Mouse (Mus musculus) spleen, adult 2 months (tissue): Measurements from ENCODE around the gene Sh2d6. TPM values are rescaled to one million over a fixed set of nuclear protein-coding genes. Genes with fewer than 3 reads are reported as not detected.
"Not testable (repeated sequence)": the region's sequence is repeated elsewhere in the genome, so short reads cannot be mapped to it uniquely, and the experiment has no call there.

Experiments
- DNase-seq, 2 experiments: peaks; one replicate each; pipeline versions ENCODE4 v3.0.0 to v3.0.0-alpha.2; 2012 to 2021; ENCODE audit warnings: low spot score in 2 of 2, low read depth in 1 of 2
- H3K27ac ChIP-seq: fragments of 200-500 bp; 2 replicates; pipeline ENCODE4 v1.5.1; 2012; ENCODE audit warnings: low read length, inconsistent platforms; ENCODE audit not compliant: insufficient read depth
- H3K27me3 ChIP-seq: fragments of 200-500 bp; 2 replicates; pipeline ENCODE4 v1.6.1; 2012; ENCODE audit warnings: mild to moderate bottlenecking, moderate library complexity, low read length, inconsistent platforms; ENCODE audit not compliant: control insufficient read depth, insufficient read depth
- H3K36me3 ChIP-seq: fragments of 200-500 bp; 2 replicates; pipeline ENCODE4 v1.6.1; 2012; ENCODE audit warnings: mild to moderate bottlenecking, low read length, inconsistent platforms; ENCODE audit not compliant: control insufficient read depth, insufficient read depth
- H3K4me1 ChIP-seq: fragments of 200-500 bp; 2 replicates; pipeline ENCODE4 v1.6.1; 2011; ENCODE audit warnings: inconsistent platforms; ENCODE audit not compliant: control insufficient read depth, insufficient read depth, insufficient read length
- H3K4me3 ChIP-seq: fragments of 200-500 bp; 2 replicates; pipeline ENCODE4 v1.5.1; 2011; ENCODE audit warnings: mild to moderate bottlenecking, inconsistent platforms; ENCODE audit not compliant: insufficient read depth, insufficient read length; ENCODE audit errors: extremely low read depth
- CTCF ChIP-seq: fragments of 200-500 bp; IDR thresholded peaks from 2 replicates; pipeline ENCODE4 v1.5.1; 2011; ENCODE audit warnings: mild to moderate bottlenecking, inconsistent platforms; ENCODE audit not compliant: insufficient read depth, insufficient read length, insufficient replicate concordance; ENCODE audit errors: extremely low read depth
- POLR2A ChIP-seq: fragments of 200-500 bp; IDR thresholded peaks from 2 replicates; pipeline ENCODE4 v1.6.1; 2011; ENCODE audit warnings: low read depth, low read length, inconsistent platforms
- WGBS: fragments of 180-500 bp; shearing (Covaris S2); methylation state at CpG from one replicate; pipeline ENCODE4 v1.1.7; 2018; 5-methylcytosine and 5-hydroxymethylcytosine counted together
- polyA plus RNA-seq: library from polyadenylated mRNA; depleted of rRNA; stranded (reverse); fragments of >200 nt; gene quantifications from 2 replicates; pipeline ENCODE4 v1.2.3, GENCODE M21; 2012

The Sh2d6 gene
- polyA plus RNA-seq, 1 experiment = 0.55 TPM

DNA sequence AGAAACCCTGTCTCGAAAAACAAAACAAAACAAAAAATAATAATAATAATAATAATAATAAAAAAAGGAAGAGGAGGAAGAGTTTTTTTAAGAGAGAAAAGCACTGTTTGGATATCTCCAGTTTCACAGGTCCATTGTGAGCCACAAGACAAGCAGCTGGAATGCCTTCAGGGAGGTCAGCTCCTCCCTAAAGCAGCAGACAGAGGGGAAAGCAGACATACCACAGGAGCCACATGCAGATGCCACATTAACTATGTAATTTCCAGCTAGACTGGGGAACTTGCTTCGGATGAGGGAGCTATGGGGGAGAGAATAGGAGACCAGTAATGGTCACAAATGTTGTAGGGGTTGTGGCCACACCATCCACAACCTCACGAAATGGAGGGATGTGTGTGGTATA is 34.2 kb downstream of the Sh2d6 start:
- no peak overlapping the region for H3K27ac ChIP-seq
- TF ChIP-seq POLR2A (no peak), CTCF (no peak)
- no peak overlapping the region for H3K4me3 ChIP-seq
- DNase-seq = no peak
- H3K4me1 ChIP-seq = peaks cover 1% of the 10 kb centered on the region; the same call in 1 of the 2 replicates
- no peaks in the 10 kb centered on the region for H3K27me3 ChIP-seq
- H3K36me3 ChIP-seq = no peaks in the 10 kb centered on the region
- WGBS = 76% methylated on average over 3 of the region's 3 CpGs

DNA sequence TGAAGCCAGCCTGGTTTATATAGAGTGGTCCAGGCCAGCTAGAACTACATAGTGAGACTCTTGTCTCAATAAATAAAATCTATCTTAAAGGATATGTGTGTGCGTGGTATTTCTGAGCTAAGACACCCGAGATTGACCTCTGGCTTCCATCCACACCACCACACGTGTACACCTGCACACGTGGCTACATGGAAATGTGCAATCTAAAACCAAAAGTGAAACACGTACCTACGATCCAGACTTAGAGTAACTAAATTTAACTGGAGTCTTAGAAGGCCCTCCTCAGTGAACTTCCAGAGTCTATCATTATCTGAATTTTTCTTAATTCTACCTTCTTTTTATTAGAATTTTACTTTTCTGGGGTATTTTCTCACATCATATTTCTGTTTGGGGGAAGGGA is 35.2 kb downstream of the Sh2d6 start:
- TF ChIP-seq CTCF (no peak), POLR2A (no peak)
- Histone ChIP-seq H3K27ac (no peak overlapping the region), H3K4me3 (no peak overlapping the region), H3K4me1 (peaks cover 2% of the 10 kb centered on the region; the same call in 1 of the 2 replicates), H3K27me3 (no peaks in the 10 kb centered on the region), H3K36me3 (no peaks in the 10 kb centered on the region)
- no peak for DNase-seq
- WGBS = 39% methylated on average over 6 of the region's 6 CpGs

DNA sequence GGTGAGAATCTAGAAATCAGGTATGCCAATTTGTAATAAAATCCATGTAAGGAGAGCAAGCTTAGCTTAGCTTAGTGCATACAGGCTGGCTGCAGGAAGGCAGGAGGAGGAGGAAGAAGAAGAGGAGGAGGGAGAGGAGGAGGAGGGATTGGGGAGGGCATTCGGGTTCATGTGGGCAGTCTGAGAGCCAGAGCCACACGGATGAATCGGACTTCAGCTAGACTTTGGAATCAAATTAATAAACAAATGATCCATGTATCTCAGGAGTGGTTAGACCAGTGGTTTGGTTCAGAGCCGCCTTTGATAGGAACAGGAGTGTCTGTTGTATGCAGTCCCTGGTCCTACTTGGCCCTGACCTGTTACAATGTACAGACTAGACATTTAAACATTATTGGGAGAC is 36.6 kb downstream of the Sh2d6 start:
- peaks cover 2% of the 10 kb centered on the region; the same call in 1 of the 2 replicates for H3K4me1 ChIP-seq
- H3K27me3 ChIP-seq = no peaks in the 10 kb centered on the region
- H3K27ac ChIP-seq = no peak overlapping the region
- no peaks in the 10 kb centered on the region for H3K36me3 ChIP-seq
- WGBS = 82% methylated on average over 4 of the region's 4 CpGs
- TF ChIP-seq POLR2A (no peak), CTCF (no peak)
- H3K4me3 ChIP-seq = no peak overlapping the region
- no peak for DNase-seq

DNA sequence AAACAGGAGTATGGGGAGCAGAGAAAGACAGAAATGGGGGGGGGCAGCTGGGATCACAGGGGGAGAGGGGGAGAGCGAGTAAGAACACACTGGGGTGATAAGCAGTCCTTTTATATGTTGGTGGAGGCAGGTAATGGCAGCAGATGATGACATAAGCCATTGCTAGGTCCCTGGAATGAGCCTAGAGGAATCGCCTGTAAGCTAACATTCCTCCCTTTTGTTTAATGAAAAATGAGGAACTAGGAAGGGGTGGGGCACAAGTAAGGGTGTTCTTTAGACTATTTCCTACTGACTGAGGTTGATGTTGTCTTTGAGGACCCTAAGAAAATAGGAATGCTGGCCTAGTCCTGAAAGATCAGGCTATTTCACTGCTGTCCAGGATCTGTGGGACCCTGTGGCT is 39.4 kb downstream of the Sh2d6 start:
- peaks cover 2% of the 10 kb centered on the region; the same call in 1 of the 2 replicates for H3K4me1 ChIP-seq
- no peak overlapping the region for H3K4me3 ChIP-seq
- DNase-seq = no peak
- no peak overlapping the region for H3K27ac ChIP-seq
- no peaks in the 10 kb centered on the region for H3K36me3 ChIP-seq
- no peak for TF ChIP-seq POLR2A
- no peak for TF ChIP-seq CTCF
- H3K27me3 ChIP-seq = no peaks in the 10 kb centered on the region
- 72% methylated on average over 2 of the region's 2 CpGs for WGBS

DNA sequence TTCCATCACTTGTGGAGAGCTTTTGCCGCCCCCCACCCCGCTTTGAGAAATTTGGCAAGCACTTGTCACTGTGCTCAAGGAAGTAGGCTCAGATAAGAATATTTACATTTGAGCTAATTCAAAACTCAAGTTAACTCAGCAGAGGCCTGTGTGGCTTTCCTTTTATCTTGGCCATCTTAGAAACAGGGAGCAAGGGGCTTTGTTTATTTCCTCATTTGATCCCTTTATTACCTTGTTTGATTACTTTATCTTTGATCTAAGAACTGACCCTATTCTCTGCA is 41.1 kb downstream of the Sh2d6 start:
- DNase-seq = no peak
- no peaks in the 10 kb centered on the region for H3K27me3 ChIP-seq
- WGBS = 86% methylated on average over 2 of the region's 2 CpGs
- H3K4me1 ChIP-seq = peaks cover 2% of the 10 kb centered on the region; the same call in 1 of the 2 replicates
- no peak overlapping the region for H3K27ac ChIP-seq
- TF ChIP-seq POLR2A (no peak), CTCF (no peak)
- H3K4me3 ChIP-seq = no peak overlapping the region
- H3K36me3 ChIP-seq = no peaks in the 10 kb centered on the region

DNA sequence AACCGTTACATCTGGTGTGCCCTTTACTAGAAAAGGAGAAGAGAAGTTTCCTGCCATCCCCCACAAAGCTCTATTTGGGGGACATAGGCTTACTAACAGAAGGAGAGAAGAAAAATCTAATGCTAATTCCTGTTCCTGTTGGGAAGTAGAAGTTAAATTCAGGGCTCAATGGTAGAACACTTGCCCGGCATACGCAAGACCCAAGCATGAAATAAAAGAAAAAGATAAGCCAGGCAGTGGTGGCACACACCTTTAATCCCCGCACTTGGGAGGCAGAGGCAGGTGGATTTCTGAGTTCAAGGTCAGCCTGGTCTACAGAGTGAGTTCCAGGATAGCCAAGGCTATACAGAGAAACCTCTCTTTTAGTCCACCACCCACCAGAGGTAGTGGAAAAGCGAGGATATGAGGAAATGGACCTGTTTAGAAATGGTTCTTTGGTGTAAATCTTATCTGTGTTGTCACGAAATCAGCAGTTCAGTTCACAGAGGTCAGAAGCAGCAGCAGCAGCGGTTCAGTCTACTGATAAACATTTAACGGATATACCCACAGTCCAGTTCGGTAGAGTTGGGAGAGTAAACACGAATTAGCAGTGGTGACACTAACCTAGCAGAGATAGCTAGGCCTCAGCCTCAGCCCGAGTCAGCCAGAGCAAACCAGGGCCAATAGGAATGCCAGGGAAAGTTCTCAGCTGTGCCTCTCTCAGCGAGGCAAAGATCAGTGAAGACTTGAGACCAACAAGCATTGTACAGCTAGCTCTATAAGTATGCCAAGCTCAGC is 41.7 kb downstream of the Sh2d6 start:
- no peak for TF ChIP-seq CTCF
- TF ChIP-seq POLR2A = no peak
- no peaks in the 10 kb centered on the region for H3K27me3 ChIP-seq
- DNase-seq = no peak
- WGBS = 80% methylated on average over 12 of the region's 12 CpGs
- no peaks in the 10 kb centered on the region for H3K36me3 ChIP-seq
- peaks cover 2% of the 10 kb centered on the region; the same call in 1 of the 2 replicates for H3K4me1 ChIP-seq
- H3K27ac ChIP-seq = no peak overlapping the region
- H3K4me3 ChIP-seq = no peak overlapping the region

DNA sequence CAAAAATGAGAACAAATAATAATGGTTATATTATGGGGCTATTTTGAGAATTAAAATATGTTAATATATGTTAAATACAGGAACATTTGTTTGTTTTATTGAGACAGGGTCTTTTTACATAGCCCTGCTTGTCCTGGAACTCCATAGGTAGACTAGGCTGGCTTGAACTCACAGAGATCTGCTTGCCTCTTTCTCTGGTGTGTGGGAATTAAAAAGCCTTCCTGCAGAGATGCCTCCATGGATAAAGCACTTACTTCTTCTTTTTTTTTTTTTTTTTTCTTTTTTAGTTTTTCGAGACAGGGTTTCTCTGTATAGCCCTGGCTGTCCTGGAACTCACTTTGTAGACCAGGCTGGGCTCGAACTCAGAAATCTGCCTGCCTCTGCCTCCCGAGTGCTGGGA is 42.8 kb downstream of the Sh2d6 start:
- H3K4me1 ChIP-seq, H3K36me3 ChIP-seq, H3K4me3 ChIP-seq, DNase-seq, H3K27me3 ChIP-seq, H3K27ac ChIP-seq: not testable (repeated sequence)
- 66% methylated on average over 3 of the region's 3 CpGs for WGBS

DNA sequence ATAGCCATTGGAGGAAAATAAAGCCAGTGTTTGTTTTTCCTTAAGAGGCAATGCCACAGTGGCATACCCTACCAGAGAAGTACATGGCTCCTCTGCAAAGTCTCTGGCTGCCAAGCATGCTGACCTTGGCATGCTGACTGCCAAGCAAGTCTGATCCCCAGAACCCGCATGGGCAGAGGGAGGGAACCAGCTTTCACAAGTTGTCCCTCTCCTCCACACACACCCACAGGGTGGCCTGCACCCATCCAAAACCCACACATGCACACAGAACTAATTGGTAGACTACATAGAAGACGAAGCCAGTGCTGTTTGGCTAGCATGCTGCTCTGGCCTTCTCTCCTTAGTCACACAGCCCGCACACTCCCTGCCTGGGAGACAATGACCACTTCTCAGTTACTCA is 43.9 kb downstream of the Sh2d6 start:
- Histone ChIP-seq H3K36me3 (no peaks in the 10 kb centered on the region), H3K4me3 (no peak overlapping the region), H3K27me3 (no peaks in the 10 kb centered on the region), H3K4me1 (peaks cover 2% of the 10 kb centered on the region; the same call in 1 of the 2 replicates), H3K27ac (no peak overlapping the region)
- DNase-seq = no peak
- WGBS = 92% methylated on average over 3 of the region's 3 CpGs
- no peak for TF ChIP-seq POLR2A
- no peak for TF ChIP-seq CTCF
